Mouse (Mus musculus): Measurements from ENCODE around the gene Dnmt3c.

- TF ChIP-seq CTCF (IDR thresholded peaks at IDR 0.05) (no peak), POLR2A (IDR thresholded peaks at IDR 0.05; ENCODE audit: insufficient read depth, low read depth, low read length) (no peak), EP300 (IDR thresholded peaks at IDR 0.05; ENCODE audit: insufficient read depth, low read depth, low read length) (no peak)
Measured at GRCm38 (mm10) chr2:153778638-153779362, 82.3 kb downstream of the Dnmt3c start.

Measured in heart, adult 2 months (tissue).